Mouse (Mus musculus): ENCODE data around the gene Tecpr1.

DNA sequence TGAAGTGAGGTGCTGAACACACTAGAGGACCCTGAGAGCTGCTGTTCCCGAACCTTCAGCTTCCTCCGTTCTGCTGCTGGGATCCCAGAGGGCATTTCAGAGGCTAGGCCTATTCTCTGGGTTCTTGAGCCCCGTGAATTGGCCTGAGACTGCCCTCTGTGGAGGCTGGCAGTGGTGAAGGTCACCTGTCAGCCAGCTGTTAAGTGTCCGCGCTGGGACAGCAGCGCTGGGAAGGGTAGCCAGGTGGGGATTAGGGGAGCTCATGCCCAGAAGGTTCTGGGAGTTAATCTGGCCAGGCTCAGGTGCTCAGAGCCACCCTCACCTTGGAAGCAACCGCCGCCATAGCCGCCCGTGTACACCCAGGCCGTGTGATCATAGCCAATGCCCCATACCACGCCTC is 19.1 kb downstream of the Tecpr1 start:
- TF ChIP-seq CTCF (IDR thresholded peaks at IDR 0.05; ENCODE audit: low read depth) = no peak
- no peak for TF ChIP-seq EP300 (optimal IDR thresholded peaks at IDR 0.05)
